8 mouse cellular contexts compared by ENCODE assay signal in the genomic region with DNA sequence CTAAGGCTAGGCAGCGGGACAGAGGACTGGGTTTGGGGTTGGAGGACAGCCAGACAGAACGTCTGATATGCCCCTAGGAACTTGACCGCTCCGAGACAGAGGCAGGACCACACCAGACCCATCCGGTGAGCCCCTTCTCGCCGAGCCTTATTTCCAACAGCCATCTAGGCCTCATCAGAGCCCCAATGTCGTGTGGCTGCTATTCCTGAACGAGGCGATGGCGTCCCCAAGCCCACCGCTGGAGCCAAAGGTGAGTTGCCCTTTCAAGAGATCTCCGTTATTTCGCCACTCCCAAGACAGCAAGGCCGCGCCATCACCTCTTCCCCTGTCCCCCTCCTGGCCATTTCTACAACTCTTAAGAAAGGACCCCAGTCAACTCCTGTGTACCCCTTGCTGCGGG. TPM values are rescaled to one million over a fixed set of nuclear protein-coding genes. Genes with fewer than 3 reads are reported as not detected.
A peak's percentile ranks its signal among the peaks of the same experiment; 100 is the strongest.
DNase-seq lines count a peak whose midpoint lies in the region; ATAC-seq and TF ChIP-seq lines count a peak whose summit lies in the region.

No protein-coding gene starts in this region.

- no peaks in the 10 kb centered on the region for H3K9me3 ChIP-seq in kidney, embryonic 16.5 days (ENCODE audit: low read length)
- no peaks in the 10 kb centered on the region for H3K9me3 ChIP-seq in hindbrain, postnatal 0 days (ENCODE audit: low read length)
- no peaks in the 10 kb centered on the region for H3K9me3 ChIP-seq in midbrain, embryonic 16.5 days (replicated peaks; ENCODE audit: control insufficient read depth, low read length, poor library complexity, severe bottlenecking)

- no peak overlapping the region for H3K27ac ChIP-seq in kidney, embryonic 16.5 days (ENCODE audit: low read length)
- H3K27ac ChIP-seq in hindbrain, postnatal 0 days = peak overlapping the region; percentile 62; the same call in 1 of the 2 replicates
- peak overlapping the region; percentile 19; the same call in 1 of the 2 replicates for H3K27ac ChIP-seq in midbrain, embryonic 16.5 days (ENCODE audit: low read length)

- DNase-seq in kidney, postnatal 10 days = no peak
- no peak for DNase-seq in hindbrain, postnatal 0 days (ENCODE audit: low spot score)
- DNase-seq in right cerebral cortex, postnatal 25 days = no peak
- no peak for DNase-seq in frontal cortex, adult 2 months (ENCODE audit: extremely low spot score in 1 of 2, low spot score in 1 of 2)
- no peak for DNase-seq in kidney, postnatal 36 days

- H3K4me3 ChIP-seq in kidney, embryonic 16.5 days (ENCODE audit: low read length) = peak overlapping the region; percentile 76
- H3K4me3 ChIP-seq in hindbrain, postnatal 0 days (ENCODE audit: low read length) = peak overlapping the region; percentile 74
- H3K4me3 ChIP-seq in midbrain, embryonic 16.5 days (ENCODE audit: low read depth, low read length) = peak overlapping the region; percentile 65

- H3K4me2 ChIP-seq in kidney, embryonic 16.5 days (replicated peaks; ENCODE audit: low read depth, low read length) = peak overlapping the region; percentile 69
- peak overlapping the region; percentile 79 for H3K4me2 ChIP-seq in hindbrain, postnatal 0 days (ENCODE audit: low read depth, low read length)
- H3K4me2 ChIP-seq in midbrain, embryonic 16.5 days (ENCODE audit: low read length) = peak overlapping the region; percentile 73

- ATAC-seq in kidney, embryonic 16.5 days (ENCODE audit: low FRiP score, low TSS enrichment) = peak; percentile 31; the same call in 1 of the 2 replicates
- ATAC-seq in common myeloid progenitor, adult 5-6 weeks (replicated peaks; ENCODE audit: low read depth, poor library complexity, severe bottlenecking) = peak; percentile 51
- ATAC-seq in hindbrain, postnatal 0 days = peak; percentile 81
- peak; percentile 84 for ATAC-seq in midbrain, embryonic 16.5 days

- H3K4me1 ChIP-seq in kidney, embryonic 16.5 days (ENCODE audit: insufficient read depth, low read length) = peaks cover 14% of the 10 kb centered on the region
- 0 out of 2 replicates have a peak, but pooled peaks cover 7% of the 10 kb centered on the region for H3K4me1 ChIP-seq in hindbrain, postnatal 0 days (ENCODE audit: insufficient read depth, low read length)
- peaks cover 22% of the 10 kb centered on the region for H3K4me1 ChIP-seq in midbrain, embryonic 16.5 days (ENCODE audit: control insufficient read depth, insufficient read depth, low read length)

- no peaks in the 10 kb centered on the region for H3K27me3 ChIP-seq in kidney, embryonic 16.5 days (ENCODE audit: insufficient read depth, low read length)
- no peaks in the 10 kb centered on the region for H3K27me3 ChIP-seq in hindbrain, postnatal 0 days (ENCODE audit: insufficient read depth, low read length)
- H3K27me3 ChIP-seq in midbrain, embryonic 16.5 days (ENCODE audit: control insufficient read depth, insufficient read depth, low read depth, low read length) = no peaks in the 10 kb centered on the region

- peaks cover 18% of the 10 kb centered on the region for H3K36me3 ChIP-seq in kidney, embryonic 16.5 days (ENCODE audit: insufficient read depth, low read length)
- H3K36me3 ChIP-seq in hindbrain, postnatal 0 days (ENCODE audit: insufficient read depth, low read length) = peaks cover 3% of the 10 kb centered on the region; the same call in 1 of the 2 replicates
- H3K36me3 ChIP-seq in midbrain, embryonic 16.5 days (ENCODE audit: control insufficient read depth, insufficient read depth, low read length) = peaks cover 11% of the 10 kb centered on the region

- WGBS in kidney, embryonic 16.5 days = under 1% methylated on average over 17 of the region's 17 CpGs
- under 1% methylated on average over 17 of the region's 17 CpGs for WGBS in hindbrain, postnatal 0 days
- under 1% methylated on average over 17 of the region's 17 CpGs for WGBS in midbrain, embryonic 16.5 days

- H3K9ac ChIP-seq in kidney, embryonic 16.5 days (replicated peaks; ENCODE audit: low read length) = peak overlapping the region; percentile 77
- peak overlapping the region; percentile 61 for H3K9ac ChIP-seq in hindbrain, postnatal 0 days (replicated peaks; ENCODE audit: low read length)
- peak overlapping the region; percentile 87 for H3K9ac ChIP-seq in midbrain, embryonic 16.5 days (ENCODE audit: low read depth, low read length)

- TF ChIP-seq CTCF in hindbrain, postnatal 0 days (IDR thresholded peaks at IDR 0.05; ENCODE audit: low read depth) = peak; percentile 45

RNA-seq across cellular contexts. Expression of a gene that starts 0.4 kb away (rescaled TPM):
- polyA plus RNA-seq in kidney, embryonic 16.5 days (2015; fragmentation: Nextera tagmentation; extraction: Ambion mirVana) = 11.1 and 13.0 TPM in 2 replicates
- total RNA-seq in common myeloid progenitor, adult 5-6 weeks (2017) = 8.7 and 10.9 TPM in 2 replicates
- 5.1 and 5.2 TPM in 2 replicates for total RNA-seq in hindbrain, postnatal 0 days (2014; rRNA removed)
- 5.1 and 5.4 TPM in 2 replicates for polyA plus RNA-seq in hindbrain, postnatal 0 days (2015; fragmentation: Nextera tagmentation; extraction: Ambion mirVana)
- polyA plus RNA-seq in midbrain, embryonic 16.5 days (2015; fragmentation: Nextera tagmentation; extraction: Ambion mirVana) = 13.0 and 14.7 TPM in 2 replicates
- 3.3 and 3.6 TPM in 2 replicates for polyA plus RNA-seq in frontal cortex, adult 2 months (2012; rRNA removed)

RNA-seq across cellular contexts. Expression of a gene that starts 0.5 kb away (rescaled TPM):
- polyA plus RNA-seq in kidney, embryonic 16.5 days (2015; fragmentation: Nextera tagmentation; extraction: Ambion mirVana) = 91.4 and 95.7 TPM in 2 replicates
- total RNA-seq in common myeloid progenitor, adult 5-6 weeks (2017) = 34.3 and 37.5 TPM in 2 replicates
- total RNA-seq in hindbrain, postnatal 0 days (2014; rRNA removed) = 22.9 and 27.3 TPM in 2 replicates
- polyA plus RNA-seq in hindbrain, postnatal 0 days (2015; fragmentation: Nextera tagmentation; extraction: Ambion mirVana) = 67.0 and 68.0 TPM in 2 replicates
- polyA plus RNA-seq in midbrain, embryonic 16.5 days (2015; fragmentation: Nextera tagmentation; extraction: Ambion mirVana) = 80.5 and 82.6 TPM in 2 replicates
- polyA plus RNA-seq in frontal cortex, adult 2 months (2012; rRNA removed) = 19.6 and 20.7 TPM in 2 replicates

RNA-seq across cellular contexts. Expression of a gene that starts 15.0 kb away (rescaled TPM):
- 0.12 and 0.22 TPM in 2 replicates for polyA plus RNA-seq in kidney, embryonic 16.5 days (2015; fragmentation: Nextera tagmentation; extraction: Ambion mirVana)
- total RNA-seq in common myeloid progenitor, adult 5-6 weeks (2017) = not detected in 2 replicates
- total RNA-seq in hindbrain, postnatal 0 days (2014; rRNA removed) = not detected in 2 replicates
- not detected in 2 replicates for polyA plus RNA-seq in hindbrain, postnatal 0 days (2015; fragmentation: Nextera tagmentation; extraction: Ambion mirVana)
- 0.18 TPM in 1 of 2 replicates, not detected in the other for polyA plus RNA-seq in midbrain, embryonic 16.5 days (2015; fragmentation: Nextera tagmentation; extraction: Ambion mirVana)
- 0.08 and 0.14 TPM in 2 replicates for polyA plus RNA-seq in frontal cortex, adult 2 months (2012; rRNA removed)

RNA-seq across cellular contexts. Expression of a gene that starts 28.0 kb away (rescaled TPM):
- polyA plus RNA-seq in kidney, embryonic 16.5 days (2015; fragmentation: Nextera tagmentation; extraction: Ambion mirVana) = 421 and 493 TPM in 2 replicates
- total RNA-seq in common myeloid progenitor, adult 5-6 weeks (2017) = not detected in 2 replicates
- 0.26 and 0.97 TPM in 2 replicates for total RNA-seq in hindbrain, postnatal 0 days (2014; rRNA removed)
- 0.59 TPM in 2 replicates for polyA plus RNA-seq in hindbrain, postnatal 0 days (2015; fragmentation: Nextera tagmentation; extraction: Ambion mirVana)
- 0.31 and 0.44 TPM in 2 replicates for polyA plus RNA-seq in midbrain, embryonic 16.5 days (2015; fragmentation: Nextera tagmentation; extraction: Ambion mirVana)
- polyA plus RNA-seq in frontal cortex, adult 2 months (2012; rRNA removed) = 3.3 and 3.7 TPM in 2 replicates

RNA-seq across cellular contexts. Expression of a gene that starts 47.6 kb away (rescaled TPM):
- polyA plus RNA-seq in kidney, embryonic 16.5 days (2015; fragmentation: Nextera tagmentation; extraction: Ambion mirVana) = 0.80 and 1.0 TPM in 2 replicates
- 0.09 TPM in 1 of 2 replicates, not detected in the other for total RNA-seq in common myeloid progenitor, adult 5-6 weeks (2017)
- not detected in 2 replicates for total RNA-seq in hindbrain, postnatal 0 days (2014; rRNA removed)
- not detected in 2 replicates for polyA plus RNA-seq in hindbrain, postnatal 0 days (2015; fragmentation: Nextera tagmentation; extraction: Ambion mirVana)
- polyA plus RNA-seq in midbrain, embryonic 16.5 days (2015; fragmentation: Nextera tagmentation; extraction: Ambion mirVana) = not detected in 2 replicates
- polyA plus RNA-seq in frontal cortex, adult 2 months (2012; rRNA removed) = not detected in 2 replicates

Comparison
In these comparisons a context has a peak if more than half of its experiments do, and no peak if none do; other contexts are left out.
1. ATAC-seq: peak in every context shown above with its lines; median percentile 84 in midbrain, embryonic 16.5 days; 81 in hindbrain, postnatal 0 days; 51 in common myeloid progenitor, adult 5-6 weeks; 31 in kidney, embryonic 16.5 days.